Mouse (Mus musculus) midbrain, postnatal 0 days (tissue): ENCODE data around the gene Gjc1. TPM values are rescaled to one million over a fixed set of nuclear protein-coding genes. Genes with fewer than 3 reads are reported as not detected.
A peak's percentile ranks its signal among the peaks of the same experiment; 100 is the strongest.

Experiments
- ATAC-seq: fragments of 200-750 bp; cut with Nextera tagmentation; 2 replicates; pipeline ENCODE4 v1.8.0; 2017; ENCODE audit warnings: moderate number of reproducible peaks, mild to moderate bottlenecking, moderate TSS enrichment, moderate library complexity; ENCODE audit not compliant: low FRiP score
- DNase-seq: peaks from one replicate; pipeline ENCODE4 v3.0.0-alpha.2; 2015; ENCODE audit warnings: low spot score
- H3K27ac ChIP-seq: fragments of 300-500 bp; sonication (generic); 2 replicates; pipeline ENCODE4 v1.5.1; 2014; ENCODE audit warnings: low read depth, mild to moderate bottlenecking, low read length, mixed read lengths
- H3K27me3 ChIP-seq: fragments of 300-500 bp; sonication (generic); 2 replicates; pipeline ENCODE4 v1.6.1; 2014; ENCODE audit warnings: low read length, control low read depth, mixed read lengths; ENCODE audit not compliant: insufficient read depth
- H3K36me3 ChIP-seq: fragments of 300-500 bp; sonication (generic); 2 replicates; pipeline ENCODE4 v1.6.1; 2014; ENCODE audit warnings: low read length, control low read depth, mixed read lengths; ENCODE audit not compliant: insufficient read depth
- H3K4me1 ChIP-seq: fragments of 300-500 bp; sonication (generic); 2 replicates; pipeline ENCODE4 v1.6.1; 2014; ENCODE audit warnings: mild to moderate bottlenecking, control low read depth, antibody characterized with exemption, low read length, mixed read lengths; ENCODE audit not compliant: insufficient read depth
- H3K4me2 ChIP-seq: fragments of 300-500 bp; sonication (generic); 2 replicates; pipeline ENCODE4 v1.6.1; 2014; ENCODE audit warnings: low read depth, mild to moderate bottlenecking, low read length, mixed read lengths; ENCODE audit not compliant: poor library complexity, severe bottlenecking
- H3K4me3 ChIP-seq: fragments of 300-500 bp; sonication (generic); 2 replicates; pipeline ENCODE4 v1.5.1; 2014; ENCODE audit warnings: low read depth, mild to moderate bottlenecking, low read length, moderate library complexity
- H3K9ac ChIP-seq: fragments of 300-500 bp; sonication (generic); replicated peaks from 2 replicates; pipeline ENCODE4 v1.6.1; 2014; ENCODE audit warnings: mild to moderate bottlenecking, low read length, moderate library complexity, mixed read lengths; ENCODE audit not compliant: poor library complexity, severe bottlenecking
- H3K9me3 ChIP-seq: fragments of 300-500 bp; sonication (generic); 2 replicates; pipeline ENCODE4 v1.6.1; 2016; ENCODE audit warnings: low read length, control low read depth
- CTCF ChIP-seq: IDR thresholded peaks from 2 replicates; pipeline ENCODE4 v1.5.1; 2016; ENCODE audit warnings: antibody characterized with exemption, mild to moderate bottlenecking
- WGBS: fragments of 180-500 bp; shearing (Covaris S2); extraction: QIAGEN DNeasy Blood & Tissue Kit; methylation state at CpG from one replicate; pipeline ENCODE4 v1.1.7; 2014; 5-methylcytosine and 5-hydroxymethylcytosine counted together
- polyA plus RNA-seq: library from polyadenylated mRNA; unstranded; fragments of >200 nt; fragmentation: Nextera tagmentation; extraction: Ambion mirVana; gene quantifications from 2 replicates; pipeline ENCODE4 v1.2.1, GENCODE M21; 2015
- total RNA-seq: library from RNA; depleted of rRNA; stranded (reverse); fragments of >200 nt; gene quantifications from 2 replicates; pipeline ENCODE4 v1.2.3, GENCODE M21; 2014

Gjc1 gene
- total and polyA plus RNA-seq, 2 experiments from 2014 or later, result 14.8 to 18.8 TPM

GRCm38 (mm10) chr11:102778597-102778996 lies 40.9 kb downstream of the Gjc1 start:
- 47% methylated on average over 5 of the region's 5 CpGs for WGBS
- no peak overlapping the region for H3K27ac ChIP-seq

GRCm38 (mm10) chr11:102778165-102778564 lies 41.3 kb downstream of the Gjc1 start:
- no peak for TF ChIP-seq CTCF
- H3K36me3 ChIP-seq, result peaks cover 23% of the 10 kb centered on the region
- WGBS, result 37% methylated on average over 14 of the region's 14 CpGs
- no peak overlapping the region for H3K9ac ChIP-seq
- no peaks in the 10 kb centered on the region for H3K9me3 ChIP-seq
- H3K4me1 ChIP-seq, result 0 out of 2 replicates have a peak, but pooled peaks cover 3% of the 10 kb centered on the region
- H3K27me3 ChIP-seq, result no peaks in the 10 kb centered on the region
- DNase-seq (no peak), ATAC-seq (no peak)
- H3K4me3 ChIP-seq, result no peak overlapping the region
- H3K4me2 ChIP-seq, result peak overlapping the region; percentile 32; the same call in 1 of the 2 replicates
- 0 out of 2 replicates have a peak overlapping the region, but pooled peaks have one; percentile 13 for H3K27ac ChIP-seq

More at GRCm38 (mm10) chr11:102778597-102778996, 40.9 kb downstream of the Gjc1 start:
- Histone ChIP-seq H3K4me1 (0 out of 2 replicates have a peak, but pooled peaks cover 3% of the 10 kb centered on the region), H3K9ac (no peak overlapping the region), H3K36me3 (peaks cover 23% of the 10 kb centered on the region), H3K9me3 (no peaks in the 10 kb centered on the region), H3K4me2 (no peak overlapping the region), H3K27me3 (no peaks in the 10 kb centered on the region), H3K4me3 (no peak overlapping the region)
- ATAC-seq (no peak), DNase-seq (no peak)
- no peak for TF ChIP-seq CTCF

- no peaks in the 10 kb centered on the region for H3K9me3 ChIP-seq
- peaks cover 23% of the 10 kb centered on the region for H3K36me3 ChIP-seq
- H3K27me3 ChIP-seq, result no peaks in the 10 kb centered on the region
- DNase-seq, result peak; percentile 79
- 28% methylated on average over 21 of the region's 21 CpGs for WGBS
- 0 out of 2 replicates have a peak overlapping the region, but pooled peaks have one; percentile 13 for H3K27ac ChIP-seq
- peak overlapping the region; percentile 32 for H3K4me2 ChIP-seq
- ATAC-seq, result no peak
- 0 out of 2 replicates have a peak overlapping the region, but pooled peaks have one; percentile 6 for H3K4me3 ChIP-seq
- TF ChIP-seq CTCF, result peak; percentile 86
- 0 out of 2 replicates have a peak, but pooled peaks cover 3% of the 10 kb centered on the region for H3K4me1 ChIP-seq
- peak overlapping the region; percentile 25 for H3K9ac ChIP-seq
Observed at GRCm38 (mm10) chr11:102777598-102777997, 41.9 kb downstream of the Gjc1 start.

GRCm38 (mm10) chr11:102774621-102775141 lies 44.8 kb downstream of the Gjc1 start:
- Histone ChIP-seq H3K27ac (peak overlapping the region; percentile 90), H3K4me2 (peak overlapping the region; percentile 88), H3K9ac (peak overlapping the region; percentile 80), H3K4me1 (peaks cover 5% of the 10 kb centered on the region; the same call in 1 of the 2 replicates), H3K27me3 (no peaks in the 10 kb centered on the region), H3K9me3 (no peaks in the 10 kb centered on the region), H3K36me3 (peaks cover 23% of the 10 kb centered on the region), H3K4me3 (peak overlapping the region; percentile 50)
- under 1% methylated on average over 25 of the region's 25 CpGs for WGBS
- peak; percentile 70 for TF ChIP-seq CTCF
- DNase-seq, result peak; percentile 93
- ATAC-seq, result peak; percentile 76

- peaks cover 5% of the 10 kb centered on the region; the same call in 1 of the 2 replicates for H3K4me1 ChIP-seq
- peak; percentile 45 for ATAC-seq
Observed at GRCm38 (mm10) chr11:102773713-102774611, 45.5 kb downstream of the Gjc1 start.

More at GRCm38 (mm10) chr11:102773713-102774611, 45.5 kb downstream of the Gjc1 start:
- H3K27me3 ChIP-seq, result no peaks in the 10 kb centered on the region
- no peaks in the 10 kb centered on the region for H3K9me3 ChIP-seq
- H3K9ac ChIP-seq, result peak overlapping the region; percentile 80
- peak overlapping the region; percentile 88 for H3K4me2 ChIP-seq
- DNase-seq, result peak; percentile 90
- H3K36me3 ChIP-seq, result peaks cover 23% of the 10 kb centered on the region
- peak; percentile 99 for TF ChIP-seq CTCF
- H3K4me3 ChIP-seq, result peak overlapping the region; percentile 50
- H3K27ac ChIP-seq, result peak overlapping the region; percentile 90
- WGBS, result under 1% methylated on average over 45 of the region's 46 CpGs
